Mouse (Mus musculus) stomach, embryonic 14.5 days (tissue): ENCODE results near the gene Ccdc88a. TPM values are rescaled to one million over a fixed set of nuclear protein-coding genes. Genes with fewer than 3 reads are reported as not detected.

Source experiments
- ATAC-seq: fragments of 200-750 bp; cut with Nextera tagmentation; 2 replicates; pipeline ENCODE4 v1.8.0; 2017; ENCODE audit warnings: low read depth, moderate TSS enrichment; ENCODE audit not compliant: insufficient number of reproducible peaks, insufficient read depth, low FRiP score
- H3K27ac ChIP-seq: fragments of 300-500 bp; sonication (generic); 2 replicates; pipeline ENCODE4 v1.5.1; 2014; ENCODE audit warnings: mild to moderate bottlenecking, low read length, moderate library complexity, mixed read lengths
- H3K27me3 ChIP-seq: fragments of 300-500 bp; sonication (generic); 2 replicates; pipeline ENCODE4 v1.6.1; 2014; ENCODE audit warnings: low read length, control low read depth, mixed read lengths; ENCODE audit not compliant: control insufficient read depth, insufficient read depth
- H3K36me3 ChIP-seq: fragments of 300-500 bp; sonication (generic); 2 replicates; pipeline ENCODE4 v1.6.1; 2014; ENCODE audit warnings: mild to moderate bottlenecking, control low read depth, low read length, moderate library complexity, mixed read lengths; ENCODE audit not compliant: control insufficient read depth, insufficient read depth
- H3K4me1 ChIP-seq: fragments of 300-500 bp; sonication (generic); 2 replicates; pipeline ENCODE4 v1.6.1; 2014; ENCODE audit warnings: low read length, control low read depth, mixed read lengths; ENCODE audit not compliant: control insufficient read depth, insufficient read depth
- H3K4me2 ChIP-seq: fragments of 300-500 bp; sonication (generic); replicated peaks from 2 replicates; pipeline ENCODE4 v1.6.1; 2014; ENCODE audit warnings: low read depth, low read length, control low read depth
- H3K4me3 ChIP-seq: fragments of 300-500 bp; sonication (generic); 2 replicates; pipeline ENCODE4 v1.5.1; 2014; ENCODE audit warnings: low read depth, low read length, control low read depth
- H3K9ac ChIP-seq: fragments of 300-500 bp; sonication (generic); replicated peaks from 2 replicates; pipeline ENCODE4 v1.6.1; 2014; ENCODE audit warnings: low read depth, mild to moderate bottlenecking, control low read depth, low read length, moderate library complexity, mixed read lengths
- H3K9me3 ChIP-seq: fragments of 300-500 bp; sonication (generic); 2 replicates; pipeline ENCODE4 v1.6.1; 2016; ENCODE audit warnings: low read depth, low read length, control low read depth; ENCODE audit not compliant: control insufficient read depth
- WGBS: fragments of 180-500 bp; shearing (Covaris S2); extraction: QIAGEN DNeasy Blood & Tissue Kit; methylation state at CpG from one replicate; pipeline ENCODE4 v1.1.7; 2014; 5-methylcytosine and 5-hydroxymethylcytosine counted together
- polyA plus RNA-seq: library from polyadenylated mRNA; unstranded; fragments of >200 nt; fragmentation: Nextera tagmentation; extraction: Ambion mirVana; gene quantifications from 2 replicates; pipeline ENCODE4 v1.2.1, GENCODE M21; 2014

Ccdc88a gene
- polyA plus RNA-seq, 1 experiment from 2014 or later = 24.1 TPM

DNA sequence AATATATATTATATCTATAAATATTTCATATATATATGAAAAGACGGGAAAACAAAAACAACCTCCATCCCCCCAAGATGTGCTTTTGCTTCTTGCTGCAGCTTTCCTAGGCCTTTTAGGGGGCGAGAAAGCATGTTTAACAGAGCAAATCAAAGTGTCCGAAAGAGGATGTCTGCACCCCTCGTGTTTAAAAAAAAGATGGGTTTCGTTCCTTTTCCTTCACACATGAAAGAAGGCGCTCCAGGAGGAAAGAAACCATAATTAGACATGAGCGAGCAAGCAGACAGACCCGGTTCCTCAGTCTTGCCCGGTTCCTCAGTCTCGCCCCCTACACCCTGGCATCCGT lies 435 bp upstream of the Ccdc88a start:
- H3K4me3 ChIP-seq = peak overlapping the region; percentile 90
- H3K9me3 ChIP-seq = no peaks in the 10 kb centered on the region
- no peaks in the 10 kb centered on the region for H3K36me3 ChIP-seq
- peak overlapping the region; percentile 18; the same call in 1 of the 2 replicates for H3K9ac ChIP-seq
- WGBS = 3% methylated on average over 11 of the region's 11 CpGs
- no peak for ATAC-seq
- H3K27ac ChIP-seq = peak overlapping the region; percentile 52; the same call in 1 of the 2 replicates
- H3K27me3 ChIP-seq = no peaks in the 10 kb centered on the region
- no peaks in the 10 kb centered on the region for H3K4me1 ChIP-seq
- peak overlapping the region; percentile 42 for H3K4me2 ChIP-seq

DNA sequence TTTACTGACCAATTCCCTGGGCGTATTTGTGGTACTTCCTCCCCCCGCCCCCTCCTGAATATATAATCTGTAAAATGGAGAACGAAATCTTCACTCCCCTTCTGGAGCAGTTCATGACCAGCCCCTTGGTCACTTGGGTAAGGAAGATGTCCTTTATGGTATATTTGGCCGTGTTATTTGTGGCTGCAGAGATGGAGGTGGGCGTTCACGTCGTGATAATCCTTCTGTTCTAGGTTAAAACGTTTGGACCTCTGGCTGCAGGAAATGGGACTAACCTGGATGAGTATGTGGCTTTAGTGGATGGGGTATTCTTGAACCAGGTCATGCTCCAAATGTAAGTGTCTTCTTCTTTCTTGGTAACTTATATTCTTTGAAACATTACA lies 807 bp downstream of the Ccdc88a start:
- ATAC-seq = no peak; the same call in 1 of the 2 replicates
- Histone ChIP-seq H3K36me3 (no peaks in the 10 kb centered on the region), H3K27ac (peak overlapping the region; percentile 93), H3K27me3 (no peaks in the 10 kb centered on the region), H3K9me3 (no peaks in the 10 kb centered on the region), H3K4me1 (no peaks in the 10 kb centered on the region), H3K9ac (peak overlapping the region; percentile 85), H3K4me2 (peak overlapping the region; percentile 44), H3K4me3 (peak overlapping the region; percentile 90)
- under 1% methylated on average over 8 of the region's 8 CpGs for WGBS

DNA sequence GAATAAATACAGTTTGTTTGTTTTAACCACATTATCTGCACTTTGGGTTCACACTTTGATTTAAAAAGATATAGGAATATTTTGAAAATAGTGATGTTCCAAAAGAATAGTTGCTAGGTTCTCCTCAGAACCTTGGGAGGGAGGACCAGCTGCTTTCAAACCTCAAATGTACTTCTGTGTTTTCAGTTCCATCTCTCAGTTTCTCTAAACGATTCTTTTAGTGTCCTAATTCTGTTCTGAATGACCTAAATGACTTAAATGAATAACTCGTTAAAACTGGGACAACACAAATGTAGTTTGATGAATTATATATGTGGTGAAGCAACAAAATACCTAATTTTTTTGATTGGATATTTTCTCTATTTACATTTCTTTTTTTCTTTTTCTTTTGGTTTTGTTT lies 3.2 kb downstream of the Ccdc88a start:
- no peak for ATAC-seq
- Histone ChIP-seq H3K27ac (no peak overlapping the region), H3K27me3 (no peaks in the 10 kb centered on the region), H3K9me3 (no peaks in the 10 kb centered on the region), H3K36me3 (no peaks in the 10 kb centered on the region), H3K9ac (no peak overlapping the region), H3K4me2 (no peak overlapping the region), H3K4me3 (no peak overlapping the region), H3K4me1 (no peaks in the 10 kb centered on the region)
- WGBS = 77% methylated on average over 2 of the region's 2 CpGs

DNA sequence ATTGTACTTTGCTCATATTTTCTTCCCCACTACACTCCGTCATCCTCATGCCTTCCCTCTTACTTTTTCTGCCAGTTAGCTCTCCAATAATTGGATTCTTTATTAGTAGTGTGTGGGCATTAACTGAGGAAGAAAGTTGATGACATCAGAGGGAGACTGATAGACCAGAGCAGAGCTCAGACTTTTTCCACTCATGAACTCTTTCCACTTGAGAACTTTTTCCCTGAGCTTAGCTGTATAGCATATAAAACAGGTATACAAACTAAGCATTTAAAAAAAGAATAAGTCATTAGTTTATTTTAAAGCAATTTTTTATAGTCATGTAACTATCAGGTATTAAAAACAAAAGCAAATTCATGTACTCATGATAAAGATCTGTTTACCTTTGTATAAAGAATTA lies 5.3 kb downstream of the Ccdc88a start:
- no peak for ATAC-seq
- 88% methylated on average over 1 of the region's 1 CpGs for WGBS

DNA sequence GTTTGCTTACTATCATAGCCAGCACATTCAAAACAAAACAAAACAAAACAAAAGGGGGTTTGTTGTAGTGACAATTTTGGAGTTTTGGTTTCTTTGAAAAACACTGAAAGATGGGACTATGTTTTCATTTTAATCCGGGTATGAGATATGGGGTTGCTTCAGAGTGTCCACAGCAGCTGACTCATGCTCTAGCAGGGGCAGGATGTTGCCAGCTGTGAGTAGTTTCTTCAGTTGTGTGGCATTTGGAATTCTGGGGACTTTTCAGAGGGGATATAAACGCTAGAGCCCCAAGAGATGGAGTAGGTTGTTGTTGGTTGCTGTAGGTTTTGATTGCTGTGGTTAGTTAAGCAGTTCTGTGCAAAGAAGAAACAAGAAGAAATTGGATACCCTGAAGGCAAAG lies 10.0 kb downstream of the Ccdc88a start:
- 79% methylated on average over 2 of the region's 2 CpGs for WGBS

More for the DNA sequence above, 5.3 kb downstream of the Ccdc88a start:
- Histone ChIP-seq H3K4me1 (no peaks in the 10 kb centered on the region), H3K4me2 (no peak overlapping the region), H3K9ac (no peak overlapping the region), H3K27ac (no peak overlapping the region), H3K27me3 (no peaks in the 10 kb centered on the region), H3K4me3 (no peak overlapping the region), H3K9me3 (no peaks in the 10 kb centered on the region), H3K36me3 (no peaks in the 10 kb centered on the region)

DNA sequence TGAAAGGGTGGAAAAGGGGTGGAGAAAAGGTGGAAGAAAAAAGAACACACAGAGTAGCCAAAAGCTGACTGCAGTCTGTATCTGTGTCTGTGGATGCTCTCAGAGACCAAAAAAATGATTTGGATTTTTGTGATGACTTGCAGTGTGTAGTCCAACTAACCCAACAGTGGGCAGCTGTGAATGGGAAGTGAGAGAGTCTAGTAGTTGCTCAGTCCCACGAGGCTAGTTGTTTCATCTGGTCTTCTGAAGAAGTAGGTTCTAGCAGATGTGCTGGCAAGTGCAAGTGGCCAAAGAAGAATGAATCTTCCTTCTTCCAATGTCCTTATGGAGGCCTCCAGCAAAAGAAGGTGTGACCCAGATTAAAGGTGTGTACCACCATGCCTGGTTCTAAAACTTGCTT lies 10.5 kb downstream of the Ccdc88a start:
- H3K4me3 ChIP-seq = no peak overlapping the region
- no peaks in the 10 kb centered on the region for H3K36me3 ChIP-seq

More for the DNA sequence above, 10.0 kb downstream of the Ccdc88a start:
- Histone ChIP-seq H3K36me3 (no peaks in the 10 kb centered on the region), H3K4me1 (no peaks in the 10 kb centered on the region), H3K9me3 (no peaks in the 10 kb centered on the region), H3K4me2 (no peak overlapping the region), H3K9ac (no peak overlapping the region), H3K4me3 (no peak overlapping the region), H3K27me3 (no peaks in the 10 kb centered on the region), H3K27ac (no peak overlapping the region)
- no peak for ATAC-seq

DNA sequence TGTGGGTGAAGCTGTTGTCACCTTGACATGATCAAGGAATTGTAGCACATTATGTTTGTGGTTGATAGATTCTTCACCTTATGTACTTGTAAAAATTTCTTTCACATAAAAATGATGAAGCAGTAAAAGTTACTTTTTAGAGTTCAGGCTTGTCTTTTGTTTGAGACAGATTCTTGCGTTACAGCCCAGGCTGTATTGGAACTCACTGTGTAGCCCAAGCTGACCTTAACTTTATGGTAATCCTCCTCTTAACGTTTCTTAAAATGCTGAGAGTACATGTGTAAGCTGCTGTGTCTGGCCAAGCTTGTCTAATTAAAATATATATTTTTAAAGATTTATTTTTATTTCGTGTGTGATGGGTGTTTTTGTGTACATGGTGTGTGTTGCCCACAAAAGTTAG lies 11.2 kb downstream of the Ccdc88a start:
- WGBS = 76% methylated on average over 3 of the region's 3 CpGs
- ATAC-seq = no peak
- Histone ChIP-seq H3K36me3 (no peaks in the 10 kb centered on the region), H3K4me2 (no peak overlapping the region), H3K27ac (no peak overlapping the region), H3K9me3 (no peaks in the 10 kb centered on the region), H3K27me3 (no peaks in the 10 kb centered on the region), H3K4me1 (no peaks in the 10 kb centered on the region), H3K9ac (no peak overlapping the region), H3K4me3 (no peak overlapping the region)

More for the DNA sequence above, 10.5 kb downstream of the Ccdc88a start:
- WGBS = 80% methylated on average over 1 of the region's 1 CpGs
- H3K9ac ChIP-seq = no peak overlapping the region
- H3K4me1 ChIP-seq = no peaks in the 10 kb centered on the region
- H3K27ac ChIP-seq = no peak overlapping the region
- H3K27me3 ChIP-seq = no peaks in the 10 kb centered on the region
- H3K4me2 ChIP-seq = no peak overlapping the region
- no peaks in the 10 kb centered on the region for H3K9me3 ChIP-seq
- no peak for ATAC-seq

DNA sequence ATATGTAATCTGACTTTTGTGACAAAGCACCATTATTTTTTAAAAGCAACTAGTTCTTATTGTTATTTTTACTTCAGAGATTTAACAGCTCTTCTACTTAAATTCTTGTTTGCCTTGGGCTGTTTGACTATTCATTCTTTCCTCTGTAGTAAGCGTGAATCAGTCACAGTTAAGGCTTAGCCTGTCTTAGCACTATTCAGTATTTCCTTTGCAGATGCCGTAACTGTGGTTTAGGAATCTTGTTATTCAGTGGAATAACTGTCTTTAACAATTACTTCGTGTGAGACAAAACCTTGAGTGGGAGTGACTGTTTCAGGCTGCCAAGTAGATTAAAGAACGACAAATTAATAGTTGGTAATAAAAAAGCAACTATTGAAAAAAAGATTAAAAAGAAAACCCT lies 16.5 kb downstream of the Ccdc88a start:
- Histone ChIP-seq H3K9me3 (no peaks in the 10 kb centered on the region), H3K36me3 (no peaks in the 10 kb centered on the region), H3K9ac (no peak overlapping the region), H3K27me3 (no peaks in the 10 kb centered on the region), H3K4me1 (no peaks in the 10 kb centered on the region), H3K27ac (no peak overlapping the region), H3K4me3 (no peak overlapping the region), H3K4me2 (no peak overlapping the region)
- WGBS = 70% methylated on average over 4 of the region's 4 CpGs
- ATAC-seq = no peak

DNA sequence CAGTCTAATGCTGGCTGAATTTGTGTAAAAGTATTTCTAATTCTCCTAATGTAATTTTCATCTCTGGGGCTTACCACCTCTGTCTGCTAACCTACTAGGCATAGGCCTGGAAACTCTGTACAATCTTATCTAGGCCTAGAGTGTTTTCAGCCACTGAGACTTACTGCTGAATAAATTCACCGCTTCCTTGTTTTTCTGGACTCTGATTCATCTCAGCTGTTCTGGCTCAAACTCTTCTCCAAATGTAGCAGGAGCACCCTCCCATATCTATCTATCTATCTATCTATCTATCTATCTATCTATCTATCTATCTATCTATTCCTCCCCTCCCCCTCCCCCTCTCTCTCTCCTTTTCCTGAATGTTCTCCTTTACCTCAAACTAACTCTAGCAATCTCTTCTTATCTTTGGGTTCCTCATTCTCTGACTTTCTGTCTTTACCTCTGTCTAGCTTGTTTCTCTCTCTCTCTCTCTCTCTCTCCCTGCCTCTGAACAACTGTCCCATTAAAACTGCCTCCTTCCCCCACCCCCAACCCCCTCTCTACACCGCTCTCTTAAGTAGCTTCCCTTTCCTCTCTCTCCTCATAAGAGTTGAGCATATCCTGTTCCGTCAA lies 21.8 kb downstream of the Ccdc88a start:
- Histone ChIP-seq H3K9ac (no peak overlapping the region), H3K27ac (no peak overlapping the region), H3K27me3 (no peaks in the 10 kb centered on the region), H3K4me2 (no peak overlapping the region), H3K36me3 (no peaks in the 10 kb centered on the region), H3K4me1 (no peaks in the 10 kb centered on the region), H3K4me3 (no peak overlapping the region), H3K9me3 (no peaks in the 10 kb centered on the region)
- 89% methylated on average over 3 of the region's 3 CpGs for WGBS
- no peak for ATAC-seq
